Mouse (Mus musculus): ENCODE results near the gene Wfdc6a.
"Not testable (repeated sequence)": the region's sequence is repeated elsewhere in the genome, so short reads cannot be mapped to it uniquely, and the experiment has no call there.

Gene Wfdc6a

DNA sequence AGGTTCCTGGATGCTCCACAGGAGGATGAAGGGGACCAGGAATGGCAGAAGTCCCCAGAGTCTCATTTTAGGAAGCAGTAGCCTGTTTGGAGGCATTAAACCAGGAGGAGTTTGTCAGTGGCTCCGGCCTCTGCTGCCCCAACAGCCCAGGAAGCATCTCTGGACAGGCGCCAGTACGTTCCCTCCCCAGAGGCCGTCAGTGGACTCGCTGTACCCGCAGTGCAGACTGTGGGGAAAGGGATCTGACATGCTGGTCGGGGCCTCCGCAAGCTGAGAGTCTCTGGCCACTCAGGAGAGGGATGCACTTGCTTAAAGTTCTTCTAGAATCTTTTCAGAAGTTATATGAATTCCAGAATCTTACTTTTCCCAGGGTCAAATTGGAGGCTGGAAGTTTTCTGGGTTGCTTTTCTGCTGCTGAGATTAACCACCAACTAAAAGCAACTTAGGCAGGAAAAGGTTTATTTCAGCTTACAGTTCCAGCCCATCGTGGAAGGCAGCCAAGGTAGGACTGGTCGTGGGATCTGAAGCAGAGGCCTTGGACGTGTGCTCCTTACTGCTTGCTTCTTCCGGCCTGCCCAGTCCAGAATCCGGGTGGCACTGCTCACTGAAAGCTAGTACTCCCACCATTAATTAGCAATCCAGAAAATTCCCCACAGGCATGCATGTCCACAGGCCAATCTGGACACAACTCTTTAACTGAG, at the start of gene Wfdc6a:
Wfdc6a (minus strand) TSS at position 423 of the 701 bp plus-strand sequence.
- not testable (repeated sequence) for DNase-seq (ENCODE audit: low spot score in 2 of 2)

GRCm38 (mm10) chr2:164621775-164622174, 36.5 kb upstream of the Wfdc6a start:
- no peak for DNase-seq (ENCODE audit: low spot score in 2 of 2)

DNA sequence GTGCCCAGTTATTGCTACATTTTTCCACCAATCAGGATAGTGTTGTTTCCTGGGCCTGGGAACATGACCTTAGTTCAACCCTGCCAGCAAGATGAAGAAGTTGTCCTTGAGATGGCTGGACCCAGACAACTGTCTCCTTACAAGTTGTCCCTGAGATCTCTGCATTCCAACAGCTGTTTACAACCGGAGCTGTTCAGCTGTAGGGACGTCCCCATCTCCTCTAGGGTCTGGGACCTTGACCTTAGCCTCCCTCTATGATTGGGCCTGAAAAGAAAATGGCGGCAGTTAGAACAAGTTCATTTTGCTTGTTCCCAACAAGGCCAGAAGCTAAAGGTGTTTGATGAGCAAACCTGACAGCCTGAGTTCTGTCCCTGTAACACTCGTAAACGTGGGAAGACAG, 33.8 kb upstream of the Wfdc6a start:
- DNase-seq (ENCODE audit: low spot score in 2 of 2), result no peak

DNA sequence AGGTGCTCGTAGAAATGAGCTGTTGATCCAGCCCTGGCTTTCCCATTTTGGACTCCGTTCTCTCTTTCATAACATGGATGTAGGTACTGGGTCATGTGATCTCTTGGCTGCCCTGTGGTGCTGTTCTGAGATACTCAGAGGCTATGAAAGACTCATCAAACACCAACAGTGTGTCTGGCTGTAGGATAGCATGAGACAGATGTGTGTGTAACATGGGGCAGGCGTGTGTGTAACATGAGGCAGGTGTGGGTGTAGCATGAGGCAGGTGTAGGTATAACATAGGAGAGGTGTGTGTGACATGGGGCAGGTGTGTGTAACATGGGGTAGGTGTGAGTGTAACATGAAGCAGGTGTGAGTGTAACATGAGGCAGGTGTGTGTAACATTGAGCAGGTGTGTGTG, 30.1 kb upstream of the Wfdc6a start:
- no peak for DNase-seq (ENCODE audit: low spot score in 2 of 2)

DNA sequence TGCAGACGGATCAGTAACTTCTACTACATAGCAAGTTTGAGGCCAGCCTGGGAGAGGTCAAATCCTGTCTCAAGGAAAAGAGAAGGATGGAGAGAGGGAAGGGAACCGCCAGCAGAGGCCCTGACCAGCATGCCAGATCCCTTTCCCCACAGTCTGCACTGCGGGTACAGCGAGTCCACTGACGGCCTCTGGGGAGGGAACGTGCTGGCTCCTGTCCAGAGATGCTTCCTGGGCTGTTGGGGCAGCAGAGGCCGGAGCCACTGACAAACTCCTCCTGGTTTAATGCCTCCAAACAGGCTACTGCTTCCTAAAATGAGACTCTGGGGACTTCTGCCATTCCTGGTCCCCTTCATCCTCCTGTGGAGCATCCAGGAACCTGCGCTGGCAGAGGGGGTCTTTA, 28.2 kb upstream of the Wfdc6a start, which contains the start of the genes Wfdc6b and Wfdc8:
Wfdc6b (plus strand) TSS at position 52 of the 400 bp plus-strand sequence.
Wfdc8 (minus strand) TSS at position 156 of the 400 bp plus-strand sequence.
- DNase-seq (ENCODE audit: low spot score in 2 of 2), result not testable (repeated sequence)

- no peak for DNase-seq (ENCODE audit: low spot score in 2 of 2)
These were observed 23.5 kb upstream of the Wfdc6a start for GRCm38 (mm10) chr2:164608781-164609180.

DNA sequence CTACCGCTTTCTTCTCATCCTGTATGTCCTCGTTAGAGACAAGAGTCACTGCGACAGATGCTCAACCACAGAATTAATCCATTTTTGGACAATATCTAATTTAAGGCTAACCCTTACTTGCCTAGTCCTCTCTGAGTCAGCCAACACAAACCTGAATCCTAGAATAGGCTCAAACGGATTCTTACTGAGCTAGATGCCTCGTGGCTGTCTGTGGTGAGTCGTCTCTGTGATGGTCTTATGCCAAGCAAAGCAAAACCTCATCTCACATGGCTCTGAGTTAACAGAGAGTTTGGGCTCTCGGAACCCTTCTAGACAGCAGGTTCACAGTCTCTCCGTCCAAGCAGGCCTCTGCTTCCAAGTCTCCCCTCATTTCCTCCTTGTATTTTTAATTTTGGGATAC, 19.2 kb upstream of the Wfdc6a start:
- DNase-seq (ENCODE audit: low spot score in 2 of 2), result peak in 1 of 2 experiments; percentile 6

GRCm38 (mm10) chr2:164603482-164603881, 18.2 kb upstream of the Wfdc6a start:
- no peak for DNase-seq (ENCODE audit: low spot score in 2 of 2)

- DNase-seq (ENCODE audit: low spot score in 2 of 2), result no peak
These were observed 14.9 kb upstream of the Wfdc6a start for GRCm38 (mm10) chr2:164600179-164600578.

DNA sequence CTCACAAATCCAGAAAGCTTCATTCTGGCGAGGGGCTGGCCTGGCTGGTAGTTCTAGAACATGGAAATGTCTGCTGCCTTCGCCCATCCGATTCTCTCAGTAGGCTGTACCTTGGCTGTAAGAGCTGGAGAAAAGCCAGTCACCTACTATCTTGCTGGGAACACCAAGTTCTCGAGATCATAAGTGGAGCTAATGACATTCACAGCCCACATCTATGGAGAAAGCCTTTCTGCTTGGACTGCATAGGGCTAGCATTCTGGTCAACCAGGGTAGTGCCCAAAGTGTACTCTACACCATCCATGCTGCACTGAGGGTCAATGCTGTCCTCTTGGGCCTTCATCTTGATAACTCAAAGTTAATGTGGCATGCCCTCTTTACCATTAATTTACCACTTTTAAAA, 8.2 kb upstream of the Wfdc6a start, which contains the start of gene Eppin:
Eppin (minus strand) TSS at position 101 of the 400 bp plus-strand sequence.
- DNase-seq (ENCODE audit: low spot score in 2 of 2), result no peak

GRCm38 (mm10) chr2:164592014-164592413, 6.8 kb upstream of the Wfdc6a start:
- peak; percentile 6 to 37 for DNase-seq (ENCODE audit: low spot score in 2 of 2)

GRCm38 (mm10) chr2:164573359-164573758, 11.9 kb downstream of the Wfdc6a start, which contains the start of gene Spint3:
Gene Spint3, minus strand, starts transcription at chr2:164573459.
- not testable (repeated sequence) for DNase-seq (ENCODE audit: low spot score in 2 of 2)

DNA sequence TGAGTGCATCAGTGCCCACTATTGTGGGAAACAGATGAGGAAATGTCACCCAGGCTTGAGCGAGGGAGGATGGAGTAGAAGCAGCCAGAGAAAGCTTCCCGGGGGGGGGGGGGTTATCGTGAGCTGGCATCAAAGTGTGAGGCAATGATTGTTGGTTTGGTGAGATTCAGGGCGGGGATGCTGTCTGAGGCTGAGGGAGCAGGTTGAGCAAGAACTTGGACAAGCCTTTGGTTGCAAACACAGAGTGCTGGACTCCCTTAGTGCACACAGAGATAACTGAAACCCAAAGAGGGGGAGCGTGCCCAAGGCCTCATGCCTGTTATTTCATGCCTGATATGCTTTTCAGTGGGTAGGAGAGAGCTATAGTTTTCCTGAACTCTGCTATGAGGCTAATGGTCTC, 17.8 kb downstream of the Wfdc6a start:
- no peak for DNase-seq (ENCODE audit: low spot score in 2 of 2)

GRCm38 (mm10) chr2:164566997-164567396, 18.2 kb downstream of the Wfdc6a start:
- no peak for DNase-seq (ENCODE audit: low spot score in 2 of 2)

DNA sequence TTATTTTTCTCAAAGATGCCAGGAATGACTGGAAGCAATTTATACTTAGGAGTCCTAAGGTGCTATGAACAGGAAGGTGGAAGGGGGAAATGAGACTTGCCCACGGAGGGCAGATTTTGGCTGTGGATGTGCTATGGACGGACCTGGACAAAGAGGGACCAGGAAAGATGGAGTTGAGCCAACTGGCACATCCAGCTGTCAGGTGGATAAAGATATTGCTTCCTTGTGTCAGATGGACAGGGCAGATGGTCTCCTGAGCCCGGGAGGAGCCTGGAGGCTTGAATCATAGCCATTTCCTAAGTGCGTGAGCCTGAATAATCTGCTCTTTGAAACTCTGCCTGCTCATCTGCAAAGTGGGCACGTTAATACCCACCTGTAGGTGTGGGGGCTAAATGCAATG, 20.9 kb downstream of the Wfdc6a start:
- no peak for DNase-seq (ENCODE audit: low spot score in 2 of 2)

DNA sequence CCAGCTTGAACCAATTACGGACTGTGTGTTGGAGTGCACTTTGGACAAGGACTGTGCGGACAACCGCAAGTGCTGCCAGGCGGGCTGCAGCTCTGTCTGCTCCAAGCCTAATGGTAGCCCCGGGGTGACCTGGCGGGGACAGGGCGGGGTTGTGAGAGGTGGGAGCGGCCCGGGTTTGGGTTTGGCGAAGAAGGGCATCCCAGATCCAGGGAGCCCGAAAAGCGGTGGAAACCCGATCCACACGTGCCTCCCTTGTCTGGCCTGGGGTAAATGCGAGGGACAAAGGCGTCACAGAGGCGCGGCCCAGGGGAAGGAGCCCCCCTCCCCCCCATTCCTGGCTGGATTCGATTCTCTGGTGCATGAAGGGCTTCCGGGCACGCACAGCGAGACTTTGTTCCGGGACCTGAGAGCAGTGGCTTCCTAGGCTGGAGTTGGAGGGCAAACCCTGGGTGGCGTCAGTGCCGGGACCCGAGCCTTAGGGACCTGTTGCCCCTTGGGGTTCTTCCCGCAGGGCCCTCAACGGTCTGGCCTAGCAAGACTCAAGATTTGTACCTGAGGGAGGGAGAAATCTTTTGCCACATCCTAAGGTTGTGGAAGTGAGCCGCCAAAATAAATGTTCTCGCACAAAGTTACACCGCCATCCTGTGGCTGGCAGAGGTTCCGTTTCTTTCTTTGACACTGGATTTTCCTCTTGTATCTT, 21.8 kb downstream of the Wfdc6a start:
- peak; percentile 31 to 49 for DNase-seq (ENCODE audit: low spot score in 2 of 2)

DNA sequence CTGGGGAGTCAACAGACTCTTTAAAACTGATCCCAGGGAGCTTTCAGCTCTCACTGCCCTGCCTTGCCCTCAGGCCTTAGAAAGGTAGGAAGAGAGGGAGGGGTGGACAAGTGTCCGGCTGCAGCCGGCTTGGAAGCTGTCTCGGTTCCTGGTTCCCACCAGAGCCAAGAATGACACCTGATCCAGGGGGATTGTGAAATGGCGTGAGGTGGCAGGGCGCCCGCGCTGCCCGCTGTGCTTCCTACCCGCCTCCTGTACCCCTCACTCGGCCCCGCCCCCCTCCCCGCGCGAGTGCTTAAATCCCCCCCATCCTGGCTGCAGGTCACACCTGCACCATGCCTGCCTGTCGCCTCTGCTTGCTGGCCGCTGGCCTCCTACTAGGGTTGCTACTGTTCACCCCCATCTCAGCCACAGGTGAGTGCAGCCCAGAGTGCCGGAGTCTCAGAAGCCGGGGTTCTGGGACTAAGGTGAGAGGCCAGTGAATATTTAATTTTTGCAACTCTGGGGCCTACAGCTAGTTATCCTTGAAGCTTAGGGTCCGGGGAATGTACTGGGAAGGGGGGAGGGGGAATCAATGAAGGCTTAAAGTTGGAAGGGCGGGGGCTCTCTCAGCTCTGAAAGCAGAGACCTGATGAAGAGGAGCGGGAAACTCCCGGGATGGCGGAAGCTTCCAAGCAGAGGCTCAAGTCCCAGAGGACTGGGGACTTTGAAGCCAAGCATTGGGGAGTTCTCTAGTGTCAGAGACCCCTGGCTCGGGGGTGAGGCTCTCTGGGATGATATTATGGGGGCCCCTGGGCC, 22.7 kb downstream of the Wfdc6a start, which contains the start of gene Wfdc2:
Wfdc2 (plus strand) TSS at position 23 of the 798 bp plus-strand sequence.
- DNase-seq (ENCODE audit: low spot score in 2 of 2), result no peak

- no peak for DNase-seq (ENCODE audit: low spot score in 2 of 2)
These were observed 25.1 kb downstream of the Wfdc6a start for GRCm38 (mm10) chr2:164560106-164560505.

DNA sequence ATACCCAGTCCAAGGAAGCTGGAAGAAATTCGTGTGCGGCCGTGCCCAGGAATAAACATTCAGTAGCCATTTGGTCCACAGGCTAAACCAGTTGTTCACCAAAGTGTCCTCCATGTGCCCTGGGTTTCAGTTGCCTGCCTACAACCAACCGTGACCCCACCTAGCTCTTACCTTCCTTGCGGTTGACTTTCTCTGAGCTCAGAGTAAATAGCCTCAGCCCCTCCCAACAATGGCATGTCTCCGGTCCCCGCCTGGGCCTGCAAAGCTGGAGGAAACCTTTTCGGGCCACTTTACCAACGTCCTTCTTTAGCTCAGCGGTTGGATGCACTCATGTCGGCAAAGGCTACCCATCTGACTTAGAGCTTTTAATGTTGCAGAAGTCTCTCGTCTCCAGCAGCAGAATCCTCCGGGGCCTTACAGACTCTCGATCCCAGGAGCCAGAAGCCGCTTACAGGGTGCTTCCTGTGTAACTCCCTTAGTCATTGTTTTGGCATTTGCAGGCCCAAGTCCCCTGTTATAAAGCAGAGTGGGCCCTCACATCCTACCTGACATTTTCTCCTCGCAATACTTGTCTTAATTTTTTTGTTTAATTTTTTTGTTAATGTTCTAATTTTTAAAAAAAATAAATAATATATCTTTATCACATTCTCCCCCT, 26.1 kb downstream of the Wfdc6a start:
- no peak for DNase-seq (ENCODE audit: low spot score in 2 of 2)

GRCm38 (mm10) chr2:164558426-164558825, 26.8 kb downstream of the Wfdc6a start:
- DNase-seq (ENCODE audit: low spot score in 2 of 2), result peak; percentile 31 to 68

DNA sequence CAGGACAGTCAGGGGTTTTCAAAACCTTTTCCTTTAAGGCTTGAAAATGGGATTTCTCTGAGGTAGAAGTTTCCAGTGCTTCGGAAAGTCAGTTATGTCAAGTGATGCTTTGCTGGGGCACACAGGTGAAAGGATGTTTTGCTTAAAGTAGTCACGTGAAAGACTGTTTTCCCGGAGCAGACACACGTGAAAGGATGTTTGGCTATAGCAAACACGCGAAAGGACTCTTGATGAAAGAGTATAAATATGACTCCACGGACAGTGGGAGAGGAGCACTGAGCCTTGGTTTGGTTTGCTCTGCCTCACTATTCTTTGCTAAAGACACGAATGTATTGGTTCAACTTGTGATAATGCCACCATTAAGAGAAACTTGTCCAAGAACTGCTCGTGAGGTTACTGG, 33.7 kb downstream of the Wfdc6a start:
- no peak for DNase-seq (ENCODE audit: low spot score in 2 of 2)
